Mouse (Mus musculus): Measurements from ENCODE around the gene Foxp1.

DNA sequence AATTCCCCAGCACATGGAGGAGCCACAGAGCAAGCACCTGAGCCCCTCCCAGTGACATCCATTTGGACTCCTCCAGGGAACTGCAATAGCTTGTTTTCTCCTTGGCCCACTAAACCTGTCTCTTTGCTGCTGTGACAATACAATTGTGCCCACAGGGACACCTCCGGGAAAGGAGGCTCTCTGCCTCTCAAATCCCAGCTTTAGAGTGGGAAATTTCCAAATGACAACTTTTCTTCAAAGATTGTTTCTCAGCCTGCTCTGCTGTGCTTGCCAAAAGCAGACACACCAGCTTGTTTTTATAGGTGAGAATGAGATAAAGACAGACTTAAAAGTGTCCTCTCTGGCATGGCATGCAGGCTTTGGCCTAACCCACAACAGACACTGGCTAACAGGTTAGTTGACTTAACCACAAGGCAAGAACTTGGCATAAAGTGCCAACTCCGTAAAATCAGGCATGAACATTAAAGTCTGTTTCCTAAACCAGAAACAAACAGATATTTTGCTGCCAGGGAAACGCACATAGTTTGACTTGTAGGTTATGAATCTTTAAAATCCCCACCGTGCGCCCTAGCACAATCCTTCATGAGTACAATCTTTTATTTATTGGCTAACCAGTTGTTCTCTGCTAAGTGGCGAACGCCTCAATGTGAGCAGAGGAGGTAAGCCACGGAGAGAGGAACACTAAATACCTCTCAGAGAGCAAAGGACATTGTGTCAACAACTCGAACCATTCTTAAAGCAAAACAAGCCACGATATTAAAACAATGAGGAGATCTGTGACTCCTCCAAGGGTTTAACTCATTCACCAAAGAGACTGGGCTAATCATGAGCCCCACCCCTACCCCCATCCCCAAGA is 379.4 kb downstream of the Foxp1 start:
- TF ChIP-seq TCF12 (IDR thresholded peaks at IDR 0.05; ENCODE audit: low read depth, low read length) (no peak), GATA1 (IDR thresholded peaks at IDR 0.05; ENCODE audit: low read depth, low read length) (no peak), CTCF (IDR thresholded peaks at IDR 0.05 in 2 of 3, conservative IDR thresholded peaks at IDR 0.05 in 1 of 3; ENCODE audit: control insufficient read depth in 1 of 3, insufficient read depth in 1 of 3, low read depth in 2 of 3, low read length in 3 of 3, poor library complexity in 1 of 3, severe bottlenecking in 1 of 3) (no peak)

Measured in MEL (cell line).